Mouse (Mus musculus): ENCODE data around the gene Med15.

Gene Med15

DNA sequence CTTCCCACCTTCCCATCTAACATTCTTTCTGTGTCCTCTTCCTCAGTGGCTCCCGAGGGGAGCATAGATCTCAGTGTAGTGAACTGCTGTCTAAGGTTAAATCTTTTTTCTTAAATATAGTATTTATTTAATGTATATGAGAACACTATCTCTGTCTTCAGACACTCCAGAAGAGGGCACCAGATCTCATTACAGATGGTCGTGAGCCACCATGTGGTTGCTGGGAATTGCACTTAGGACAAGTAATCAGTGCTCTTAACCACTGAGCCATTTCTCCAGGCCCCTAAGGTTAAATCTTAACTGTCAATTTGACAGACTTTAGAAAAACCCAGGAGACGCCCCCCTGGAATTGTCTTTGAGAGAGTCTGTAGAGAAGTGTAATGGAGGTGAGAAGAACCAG lies 670 bp downstream of the Med15 start:
- DNase-seq (ENCODE audit: low read depth) = no peak

DNA sequence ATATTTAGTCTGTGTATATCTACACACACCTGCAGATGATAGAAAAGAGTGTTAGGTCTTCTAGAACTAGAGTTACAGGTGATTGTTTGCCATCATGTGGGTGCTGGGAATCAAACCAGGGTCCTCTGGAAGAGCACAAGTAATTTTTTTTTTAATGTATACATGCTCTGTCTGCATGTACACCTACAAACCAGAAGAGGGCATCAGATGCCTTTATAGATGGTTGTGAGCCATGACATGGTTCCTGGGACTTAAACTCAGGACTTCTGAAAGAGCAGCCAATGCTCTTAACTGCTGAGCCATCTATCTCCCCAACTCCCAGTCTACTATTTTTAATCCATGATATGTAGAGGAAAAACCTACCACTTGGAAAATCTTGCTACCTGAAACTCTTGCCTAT lies 2.7 kb downstream of the Med15 start:
- no peak for DNase-seq (ENCODE audit: low read depth)

DNA sequence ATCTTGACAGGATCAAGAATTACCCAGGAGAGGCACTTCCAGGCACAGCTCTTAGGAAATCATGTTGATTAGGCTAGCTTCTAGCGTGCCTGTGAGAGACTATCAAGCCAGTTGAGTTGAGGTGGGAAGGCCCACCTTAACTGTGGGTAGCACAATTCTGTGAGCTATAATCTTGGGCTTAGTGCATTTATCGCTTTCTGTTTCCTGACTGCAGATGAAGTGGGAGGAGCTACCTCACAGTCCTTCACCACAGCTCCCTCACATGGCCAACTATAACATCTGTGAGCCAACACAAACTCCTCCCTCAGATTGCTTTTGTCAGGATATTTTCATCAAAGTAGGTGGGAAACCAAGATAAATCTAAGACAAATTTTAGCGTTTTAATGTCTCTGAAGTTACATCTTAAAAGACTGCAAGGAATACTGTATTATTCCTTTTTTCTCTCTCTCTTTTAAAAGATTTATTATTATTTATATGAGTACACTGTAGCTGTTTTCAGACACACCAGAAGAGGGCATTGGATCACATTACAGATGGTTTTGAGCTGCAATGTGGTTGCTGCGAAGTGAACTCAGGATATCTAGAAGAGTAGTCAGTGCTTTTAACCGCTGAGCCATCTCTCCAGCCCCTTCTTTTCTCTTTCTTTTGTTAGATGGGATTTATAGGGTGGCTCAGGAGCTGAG lies 5.4 kb downstream of the Med15 start:
- peak; percentile 62 for DNase-seq (ENCODE audit: low read depth)

DNA sequence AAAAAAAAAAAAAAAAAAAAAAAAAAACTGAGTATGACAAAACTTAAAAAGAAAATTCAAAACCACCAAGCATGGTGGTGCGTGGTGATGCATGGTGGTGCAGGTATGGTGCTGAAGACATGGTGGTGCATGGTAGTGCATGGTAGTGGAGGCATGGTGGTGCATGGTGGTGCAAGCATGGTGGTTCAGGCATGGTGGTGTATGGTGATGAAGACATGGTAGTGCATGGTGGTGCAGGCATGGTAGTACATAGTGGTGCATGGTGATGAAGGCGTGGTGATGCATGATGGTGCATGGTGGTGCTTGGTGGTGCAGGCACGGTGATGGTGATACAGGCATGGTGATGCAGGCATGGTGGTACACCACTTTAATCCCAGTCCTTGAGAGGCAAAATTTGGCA lies 8.2 kb downstream of the Med15 start:
- no peak for DNase-seq (ENCODE audit: low read depth)

DNA sequence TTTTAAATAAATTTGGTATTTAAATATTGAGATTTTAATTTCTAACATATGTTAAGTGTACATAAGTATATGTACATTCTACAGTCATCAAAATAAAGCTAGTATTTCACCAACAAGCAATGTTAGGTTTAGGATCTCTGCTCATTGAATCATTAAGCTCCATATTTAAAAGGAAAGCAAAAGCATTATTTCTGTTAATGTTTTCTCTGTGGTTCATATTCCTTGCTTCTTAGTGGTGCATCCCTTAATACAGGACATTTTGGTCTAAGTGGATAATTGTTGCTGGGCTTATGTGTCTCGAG lies 9.4 kb downstream of the Med15 start:
- DNase-seq (ENCODE audit: low read depth) = no peak

DNA sequence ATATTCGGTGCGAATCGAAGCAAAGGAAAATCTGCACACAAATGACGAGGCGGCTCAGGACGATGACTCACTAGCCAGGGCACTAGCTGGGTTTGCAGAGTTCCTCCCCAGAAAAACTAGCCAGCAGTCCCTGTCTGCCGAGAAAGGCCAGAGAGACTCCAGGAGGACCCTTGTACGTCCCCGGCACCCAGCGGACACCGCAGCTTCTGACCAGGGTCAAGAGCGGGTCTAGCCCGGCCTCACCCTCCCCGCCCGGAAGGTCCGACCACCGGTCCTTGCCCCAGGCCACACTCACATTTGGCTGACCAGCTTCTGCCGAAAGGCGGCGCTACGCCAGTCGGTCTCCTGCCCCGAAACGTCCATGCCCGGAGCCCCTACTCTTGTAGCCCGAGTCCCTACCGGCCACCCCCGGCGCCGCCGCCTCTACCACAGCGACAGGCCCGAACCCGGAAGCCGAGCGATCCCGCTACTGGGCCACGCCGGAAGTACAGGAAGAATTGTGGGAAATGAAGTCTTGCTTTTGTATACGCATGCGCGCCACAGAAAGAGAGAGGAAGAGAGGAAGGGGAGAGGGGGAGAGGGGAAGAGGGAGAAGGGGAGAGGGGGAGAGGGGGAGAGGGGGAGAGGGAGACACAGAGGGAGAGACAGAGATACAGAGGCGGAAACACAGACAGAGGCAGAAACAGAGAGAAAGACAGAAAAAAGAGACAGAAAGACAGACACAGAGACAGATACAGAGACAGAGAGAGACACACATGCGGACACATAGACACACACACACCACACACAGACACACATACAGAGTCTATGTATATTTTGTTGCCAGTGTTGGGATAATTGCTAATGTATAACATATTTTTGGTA lies 10.0 kb downstream of the Med15 start:
- peak; percentile 66 for DNase-seq (ENCODE audit: low read depth)

DNA sequence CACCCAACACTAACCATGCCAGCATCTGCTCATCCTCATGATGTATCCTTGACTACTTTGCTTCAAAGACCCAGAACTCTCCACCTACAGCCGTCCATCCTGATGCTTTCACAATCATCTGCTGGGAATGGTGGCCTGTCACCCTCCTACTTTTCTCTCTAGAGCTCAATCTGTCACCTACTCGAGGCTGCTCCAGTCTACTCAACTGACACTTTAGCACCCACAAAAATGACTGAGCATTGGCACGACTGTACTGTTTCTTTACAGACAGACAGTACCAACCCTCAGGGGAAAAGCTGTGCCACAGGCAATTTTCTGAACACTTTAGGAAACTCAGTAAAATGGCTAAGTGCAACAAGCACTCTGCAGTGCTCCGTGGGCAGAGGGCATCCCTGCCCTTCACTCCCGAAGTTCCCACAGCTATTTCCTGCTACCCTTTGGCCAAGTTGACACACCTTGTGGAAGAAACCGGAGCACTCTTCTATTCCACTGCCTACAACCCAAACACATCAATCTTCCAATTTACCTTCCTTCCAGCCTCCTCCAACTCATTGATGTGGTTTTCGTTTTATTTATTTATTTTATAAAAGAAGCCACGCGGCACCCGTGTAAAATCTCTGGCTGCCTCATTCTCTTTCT lies 10.8 kb downstream of the Med15 start:
- DNase-seq (ENCODE audit: low read depth) = no peak

DNA sequence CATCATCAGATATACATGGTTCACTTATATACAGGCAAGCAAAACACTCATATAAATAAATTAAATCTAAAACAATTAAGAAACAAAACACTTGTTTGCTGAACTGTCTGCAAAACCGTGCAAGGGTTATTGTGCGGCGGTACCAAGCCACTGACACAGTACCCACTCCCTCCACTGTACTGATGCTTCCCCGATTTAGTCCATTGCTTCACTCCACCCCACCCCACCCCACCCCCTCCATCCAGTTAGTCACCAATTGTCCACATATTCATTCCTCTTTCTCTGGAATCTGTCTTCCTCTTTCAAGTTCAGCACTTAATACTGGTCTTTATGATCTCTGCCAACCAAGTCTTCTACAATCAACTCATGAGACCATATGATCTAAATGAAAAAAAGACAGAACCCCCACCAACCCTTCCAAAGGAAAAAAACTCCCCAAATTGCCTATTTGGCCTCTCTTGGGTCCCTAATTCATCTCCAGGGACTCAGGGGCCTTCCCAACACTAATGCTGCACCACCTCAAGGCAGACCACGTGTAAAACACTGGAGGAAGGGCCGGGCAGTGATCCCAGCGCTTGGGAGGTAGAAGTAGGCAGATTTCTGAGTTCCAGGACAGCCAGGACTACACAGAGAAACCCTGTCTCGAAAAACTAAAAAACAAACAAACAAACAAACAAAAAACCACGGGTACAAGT lies 11.4 kb downstream of the Med15 start:
- DNase-seq (ENCODE audit: low read depth) = no peak

DNA sequence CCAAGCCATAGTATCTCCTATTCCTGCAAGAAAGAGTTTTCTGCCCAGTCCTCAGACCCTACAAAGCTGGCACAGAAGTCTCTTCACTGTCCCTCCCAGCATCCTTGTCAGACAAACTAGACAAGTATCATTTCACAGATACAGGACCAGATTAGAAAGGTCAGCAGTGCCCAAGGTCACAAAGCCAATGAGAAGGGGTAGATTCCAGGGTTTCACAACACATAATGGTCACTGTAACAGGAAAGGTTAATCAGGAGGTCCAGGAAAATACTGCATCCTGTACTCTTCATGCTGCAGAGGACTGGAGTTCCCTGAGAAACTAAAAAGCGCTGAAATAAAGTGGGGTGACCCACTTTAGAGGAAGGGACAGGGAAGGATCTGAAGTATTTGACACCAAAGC lies 14.9 kb downstream of the Med15 start:
- no peak for DNase-seq (ENCODE audit: low read depth)

DNA sequence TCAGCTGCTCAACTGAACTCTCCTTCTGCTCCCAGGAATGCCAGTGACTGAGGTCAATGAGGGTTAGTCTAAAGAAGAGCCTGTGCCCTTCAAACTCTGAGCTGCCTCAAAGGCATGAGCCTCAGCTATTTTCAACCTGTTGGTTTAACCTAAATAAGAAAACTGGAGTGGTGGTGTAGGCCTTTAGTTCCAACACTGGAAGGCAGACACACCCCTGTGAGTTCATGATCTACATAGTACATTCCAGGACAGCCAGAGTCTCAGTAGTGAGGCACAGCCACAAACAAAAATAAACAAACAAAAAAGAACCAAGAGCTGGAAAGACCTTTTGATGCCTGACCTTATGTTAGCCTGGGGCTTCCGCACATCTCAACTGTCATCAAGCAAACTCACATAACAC lies 25.1 kb downstream of the Med15 start:
- no peak for DNase-seq (ENCODE audit: low read depth)

DNA sequence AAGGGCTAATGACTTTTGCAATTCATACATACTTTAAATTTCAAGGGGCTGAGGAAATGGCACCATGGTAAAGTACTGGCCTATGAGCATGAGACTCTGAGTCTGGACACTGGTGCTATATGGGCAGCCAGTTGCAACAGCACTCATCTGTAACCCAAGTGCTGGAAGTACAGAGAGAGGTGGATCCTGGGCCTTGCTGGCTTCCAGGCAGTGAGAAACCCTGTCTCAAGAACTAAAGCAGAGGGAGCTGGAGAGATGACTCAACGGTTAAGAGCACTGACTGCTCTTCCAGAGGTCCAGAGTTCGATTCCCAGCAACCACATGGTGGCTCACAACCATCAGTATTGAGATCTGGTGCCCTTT lies 31.7 kb downstream of the Med15 start:
- DNase-seq (ENCODE audit: low read depth) = no peak

DNA sequence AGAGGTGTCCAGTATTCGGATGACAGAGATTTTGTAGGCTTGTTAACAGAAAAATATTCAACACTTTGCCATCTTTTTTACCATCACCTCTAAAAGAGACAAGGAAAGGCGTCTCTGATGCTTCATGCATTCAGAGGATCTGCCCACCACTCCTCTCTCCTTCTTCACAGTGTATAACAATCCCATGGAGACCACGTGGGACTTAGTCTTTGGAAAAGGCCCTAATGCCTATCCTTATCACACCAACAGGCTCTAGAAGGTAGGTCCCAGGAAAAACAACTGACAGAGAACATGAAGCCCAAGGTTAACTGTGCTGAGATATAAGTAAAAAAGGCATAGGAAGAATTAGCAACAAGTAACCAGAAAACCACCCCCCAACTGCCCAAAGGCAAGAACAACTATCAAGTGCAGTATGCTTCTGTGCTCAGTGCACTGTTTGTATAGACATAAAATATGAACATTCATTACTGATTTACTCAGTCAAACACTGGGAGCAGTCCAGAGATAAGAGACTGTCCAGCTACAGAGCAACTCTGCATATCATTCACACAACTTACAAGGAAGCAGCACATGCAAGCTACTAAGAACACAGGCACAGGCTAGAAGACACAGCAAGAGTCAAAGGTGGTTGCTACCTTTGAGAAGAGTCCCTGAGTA lies 32.2 kb downstream of the Med15 start:
- no peak for DNase-seq (ENCODE audit: low read depth)

DNA sequence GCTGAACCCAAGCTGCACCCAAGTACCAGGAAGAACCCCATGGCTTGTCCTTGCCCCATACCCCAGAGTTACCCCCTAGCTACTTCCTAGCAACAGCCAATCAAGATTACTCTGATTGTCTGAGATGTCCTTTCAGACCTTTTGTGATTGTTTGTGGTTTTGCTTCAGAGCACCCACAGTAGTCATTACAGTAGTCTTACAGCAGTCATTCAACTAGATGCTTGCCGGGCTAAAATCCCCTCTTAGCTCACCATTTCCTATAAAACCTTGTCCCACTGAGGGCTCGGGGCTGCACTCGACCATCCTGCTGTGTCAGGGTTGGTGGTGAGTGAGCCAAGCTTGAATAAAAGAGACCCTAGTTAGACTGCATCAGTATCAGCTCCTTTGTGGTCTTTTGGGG lies 37.8 kb downstream of the Med15 start:
- no peak for DNase-seq (ENCODE audit: low read depth)

DNA sequence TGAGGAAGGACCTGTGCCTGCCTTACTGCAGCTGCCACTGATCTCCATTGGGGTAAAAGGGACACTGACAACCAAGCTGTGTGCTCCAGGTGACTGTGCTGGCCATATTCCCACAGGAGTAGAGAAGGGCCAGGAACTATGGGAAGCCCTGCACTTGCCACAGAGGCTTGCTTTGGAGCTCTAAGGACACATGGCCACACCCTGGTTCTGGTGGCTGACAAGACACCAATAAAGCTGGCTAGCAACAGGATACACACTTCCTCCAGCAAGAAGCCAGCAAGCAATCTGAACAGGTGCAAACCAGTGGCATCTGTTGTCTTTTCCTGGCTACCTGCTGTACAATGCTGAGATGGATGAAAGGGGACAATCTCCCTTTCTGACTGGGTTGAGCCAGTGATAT lies 62.8 kb downstream of the Med15 start:
- DNase-seq (ENCODE audit: low read depth) = no peak

DNA sequence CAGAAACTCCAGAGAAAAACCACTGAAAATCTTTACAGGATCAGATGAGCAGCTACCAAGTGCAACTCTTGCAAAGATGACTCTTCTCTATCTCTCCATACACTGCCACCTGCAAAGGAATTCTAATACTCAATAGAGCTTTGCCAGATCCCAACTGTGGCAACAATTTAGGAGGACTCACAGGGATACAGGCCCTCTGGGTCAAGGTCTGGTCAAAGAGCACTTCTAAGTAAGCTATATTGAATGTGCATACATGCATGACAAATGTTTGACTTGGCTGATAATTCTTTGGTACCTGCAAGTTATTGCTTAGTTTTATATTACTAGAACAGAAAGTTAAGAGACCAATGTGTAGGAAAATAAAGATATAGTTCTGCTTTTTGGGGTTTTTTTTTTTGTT lies 67.1 kb downstream of the Med15 start:
- DNase-seq (ENCODE audit: low read depth) = no peak

DNA sequence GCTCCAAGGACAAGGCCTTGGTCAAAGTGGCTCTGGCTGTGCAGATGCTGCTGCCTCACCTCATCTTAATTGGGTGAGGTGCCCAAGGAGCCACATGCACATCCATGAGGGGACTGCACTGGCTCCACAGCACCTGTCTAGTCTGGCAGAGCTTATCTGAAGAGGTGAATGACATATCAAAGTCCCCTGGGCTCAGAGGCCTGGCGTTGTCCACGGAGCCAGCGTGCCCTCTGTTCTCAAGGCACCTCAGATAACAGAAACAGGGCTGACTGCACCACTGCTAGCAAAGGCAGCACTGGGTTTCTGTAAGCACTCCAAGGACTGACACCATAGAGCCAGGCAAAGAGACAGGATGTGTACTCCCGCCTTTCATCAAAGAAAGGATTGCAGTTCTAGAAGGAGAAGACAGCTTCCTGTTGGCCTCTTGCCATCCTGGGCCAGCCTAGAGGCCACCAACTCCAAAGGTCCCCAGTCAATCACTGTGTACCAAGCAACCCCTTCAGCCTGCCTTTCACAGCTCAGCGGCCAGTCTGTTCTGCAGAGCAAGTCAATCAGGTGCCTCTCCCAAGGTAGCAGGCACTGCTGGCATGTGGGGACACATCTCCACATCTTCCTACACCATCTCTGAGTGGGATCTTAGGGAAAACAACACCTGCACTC lies 76.3 kb downstream of the Med15 start:
- DNase-seq (ENCODE audit: low read depth) = no peak

DNA sequence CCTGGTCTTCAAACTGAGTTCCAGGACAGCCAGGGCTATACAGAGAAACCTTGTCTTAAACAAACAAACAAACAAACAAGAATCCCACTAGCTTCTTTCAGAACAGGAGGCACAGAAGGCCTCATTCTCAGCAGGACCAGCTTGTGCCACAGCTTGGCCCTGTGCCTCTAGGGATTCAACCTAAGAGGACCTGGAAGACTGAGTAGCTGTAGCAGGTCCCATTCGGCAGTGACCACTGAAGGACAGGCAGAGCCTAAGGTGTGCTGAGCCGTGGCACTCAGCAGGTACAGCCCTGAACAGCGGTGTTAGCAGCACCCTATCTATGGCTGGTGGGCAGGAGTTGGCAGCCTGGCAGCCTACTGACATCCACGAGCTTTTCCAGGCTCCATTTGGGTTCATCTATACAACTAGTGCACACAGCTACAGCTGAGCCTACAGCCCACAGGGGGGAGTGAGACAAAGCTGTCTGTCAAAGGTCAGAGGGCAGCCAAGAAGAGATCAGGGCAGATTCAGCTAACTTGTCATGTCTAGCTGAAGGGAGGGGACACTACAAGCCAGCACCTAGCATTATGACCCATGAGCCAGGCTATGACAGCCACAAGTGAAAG lies 78.4 kb downstream of the Med15 start:
- no peak for DNase-seq (ENCODE audit: low read depth)

DNA sequence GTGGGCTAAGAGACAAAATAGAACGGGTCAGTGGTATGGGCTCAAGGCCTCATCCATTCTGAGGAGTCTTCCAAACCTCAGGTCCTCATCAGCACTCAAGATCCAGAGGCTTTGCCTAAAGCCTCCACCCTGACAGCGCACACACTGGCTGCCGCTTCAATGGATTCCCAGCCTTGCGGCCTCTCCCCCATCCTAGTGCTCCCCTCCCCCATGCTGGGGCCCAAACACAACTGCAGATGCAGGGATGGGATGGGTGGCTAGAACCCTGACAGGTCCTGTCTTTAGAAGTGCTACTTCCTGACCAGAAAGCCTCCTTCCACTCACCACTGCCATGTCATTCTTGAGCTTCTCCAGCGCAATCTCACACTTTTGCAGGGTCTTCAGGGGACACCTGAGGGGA lies 79.1 kb downstream of the Med15 start:
- DNase-seq (ENCODE audit: low read depth) = no peak

DNA sequence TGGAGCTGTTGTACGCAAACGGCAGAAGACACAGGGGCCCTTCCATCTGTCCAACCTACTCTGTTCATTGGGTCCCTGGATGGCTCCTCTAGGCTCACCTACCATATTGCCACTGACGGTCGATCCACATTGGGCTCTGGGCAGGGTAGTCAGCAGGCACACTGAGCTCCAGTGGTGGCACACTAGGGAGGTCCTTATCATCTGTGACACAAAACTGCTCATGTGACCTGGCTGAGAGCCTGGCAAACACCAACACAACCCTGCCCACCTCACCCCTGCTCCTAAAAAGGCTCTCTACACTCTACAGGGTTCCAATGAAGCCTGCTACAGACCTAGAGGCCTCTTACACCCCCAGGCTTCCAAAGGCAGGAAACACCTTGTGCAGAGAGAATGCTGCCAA lies 80.1 kb downstream of the Med15 start:
- DNase-seq (ENCODE audit: low read depth) = no peak

DNA sequence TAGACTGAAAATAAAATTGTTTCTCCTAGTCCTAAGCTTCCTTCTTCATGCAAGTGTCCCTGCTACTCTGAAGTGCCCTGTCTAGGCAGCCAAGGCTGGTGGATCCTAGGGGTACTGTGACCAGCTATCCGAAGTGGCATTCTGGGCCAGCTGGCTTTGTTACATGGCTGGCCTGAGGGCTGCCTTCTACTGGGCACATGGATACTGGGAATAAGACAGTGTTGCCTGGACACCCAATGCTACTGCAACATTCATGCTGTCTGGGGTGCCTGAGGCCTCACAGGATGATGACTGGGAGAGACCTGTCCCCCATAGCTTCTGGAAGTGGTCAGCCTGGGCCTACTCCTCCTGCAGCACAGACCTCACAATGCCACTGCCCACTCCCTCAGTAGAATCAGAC lies 82.0 kb downstream of the Med15 start:
- no peak for DNase-seq (ENCODE audit: low read depth)

DNA sequence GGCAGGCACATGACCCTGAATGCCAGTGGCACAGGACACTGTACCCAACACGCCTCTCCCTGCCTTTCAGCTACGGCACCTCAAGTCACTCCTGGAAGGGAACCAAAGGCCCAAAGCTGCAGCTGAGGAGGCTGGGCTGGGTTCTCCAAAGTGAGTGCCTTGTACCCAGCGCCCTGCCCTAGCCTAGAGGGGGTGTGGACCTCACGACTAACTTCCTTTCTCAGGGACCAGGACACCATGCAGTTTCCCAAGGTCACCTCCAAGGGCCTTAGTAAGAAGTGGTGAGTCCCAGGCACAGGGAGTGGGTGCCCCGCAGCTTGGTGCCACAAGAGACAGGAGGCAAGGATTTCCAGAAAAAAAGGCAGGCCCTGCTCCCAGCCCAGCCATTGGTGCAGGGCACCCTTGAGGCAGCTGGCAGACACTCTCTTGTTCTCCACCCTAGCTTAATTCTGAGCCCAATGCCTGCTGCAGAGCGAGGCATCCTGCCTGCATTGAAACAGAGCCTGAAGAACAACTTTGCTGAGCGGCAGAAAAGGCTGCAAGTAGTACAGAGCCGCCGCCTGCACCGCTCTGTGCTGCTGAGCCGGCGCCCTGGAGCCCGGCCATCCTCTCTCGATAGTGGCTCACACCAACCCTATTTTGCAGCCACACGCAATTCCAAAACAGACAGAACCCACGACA lies 82.6 kb downstream of the Med15 start:
- DNase-seq (ENCODE audit: low read depth) = no peak

Data from c-Kit-positive CD71-positive TER-119-negative erythroid progenitor cells, embryonic 14.5 days (primary cell).